Mouse (Mus musculus) heart, postnatal 10 days (tissue): ENCODE data around the gene Mis18bp1. TPM values are rescaled to one million over a fixed set of nuclear protein-coding genes. Genes with fewer than 3 reads are reported as not detected.
A peak's percentile ranks its signal among the peaks of the same experiment; 100 is the strongest.
"Not testable (repeated sequence)": the region's sequence is repeated elsewhere in the genome, so short reads cannot be mapped to it uniquely, and the experiment has no call there.

ENCODE experiments used
- DNase-seq, 2 experiments: peaks; one replicate each; pipeline ENCODE4 v3.0.0; 2021
- intact Hi-C: fragments of 180-260 bp; cut with DNase I; formaldehyde crosslinking; loops from one replicate; pipeline ENCODE4 v1.15.1; 2025
- total RNA-seq, 2 experiments: library from RNA; stranded (reverse); gene quantifications; 2 replicates each; pipeline ENCODE4 v1.2.3; 2021

The Mis18bp1 gene
- total RNA-seq = 1 to 10 TPM; 3.9 to 4.4 TPM

DNA sequence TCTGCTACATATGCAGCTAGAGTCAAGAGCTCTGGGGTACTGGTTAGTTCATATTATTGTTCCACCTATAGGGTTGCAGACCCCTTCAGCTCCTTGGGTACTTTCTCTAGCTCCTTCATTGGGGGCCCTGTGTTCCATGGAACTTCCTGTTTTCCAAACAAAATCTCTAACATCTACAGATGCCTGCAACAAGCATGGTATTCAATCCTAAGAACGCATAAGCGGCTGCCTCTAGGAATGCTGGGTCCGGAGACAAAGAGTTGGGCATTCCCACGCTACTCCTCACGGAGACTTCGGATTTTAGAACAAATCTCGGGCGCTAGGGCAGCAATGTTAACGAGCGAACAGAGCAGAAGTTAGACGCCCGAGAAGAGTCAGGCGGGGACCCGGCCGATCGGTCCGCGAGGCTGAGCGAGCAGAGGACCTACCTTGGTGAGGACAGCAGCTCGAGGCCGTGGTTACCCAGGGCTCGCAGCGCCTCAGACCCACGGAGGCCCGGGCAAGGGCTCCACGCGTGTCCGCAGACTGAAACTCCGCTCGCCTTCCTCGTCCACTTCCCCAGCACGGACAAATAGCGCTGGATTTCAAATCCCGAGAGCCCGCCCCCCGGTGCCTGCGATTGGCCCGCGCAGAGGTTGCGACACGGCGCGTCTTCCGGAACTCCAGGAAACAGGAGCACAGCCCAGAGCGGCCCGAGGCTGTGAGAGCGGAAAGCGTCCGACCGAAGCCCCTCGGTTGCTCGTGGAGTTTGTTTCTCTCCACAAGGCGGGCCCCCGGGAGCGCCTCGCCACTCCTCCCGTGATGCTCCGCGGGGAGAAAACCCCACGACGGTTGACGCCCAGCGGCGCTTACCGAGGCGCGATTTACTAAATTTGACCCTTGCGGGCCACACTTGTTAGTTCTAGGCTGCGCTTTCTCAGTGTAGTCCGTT lies at the start of gene Mis18bp1:
TSS of gene Mis18bp1 (minus strand) at position 584 of the 931 bp plus-strand sequence.
- DNase-seq = peak; percentile 96 to 97
- intact Hi-C loops = loop anchor here (2.0 to 5.0 kb wide), 2 partner anchors 95 to 207 kb away; partner anchors contain the start of genes Fancm, Klhl28 and Togaram1

DNA sequence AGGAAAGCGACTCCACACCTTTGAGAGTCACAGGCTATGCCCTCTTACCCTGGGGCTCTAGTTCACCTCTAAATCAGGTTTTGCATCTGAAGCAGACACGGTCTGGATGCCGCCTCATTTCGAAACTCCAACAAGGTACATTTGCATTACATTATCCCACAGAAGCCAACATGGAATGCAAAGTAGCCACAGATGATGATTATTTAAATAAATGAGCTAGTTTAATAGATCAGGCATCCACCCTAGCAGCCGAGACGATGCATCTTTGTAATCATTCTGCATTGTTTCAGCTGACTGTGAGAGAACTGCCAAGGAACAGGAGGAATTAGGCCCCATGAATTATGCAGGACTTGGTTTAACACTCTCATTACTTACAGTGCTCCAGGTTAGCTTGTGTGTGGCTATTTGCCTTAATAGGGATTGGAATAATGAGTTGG lies 44.0 kb upstream of the Mis18bp1 start:
- no peak for DNase-seq
- intact Hi-C loops = no loop called here

DNA sequence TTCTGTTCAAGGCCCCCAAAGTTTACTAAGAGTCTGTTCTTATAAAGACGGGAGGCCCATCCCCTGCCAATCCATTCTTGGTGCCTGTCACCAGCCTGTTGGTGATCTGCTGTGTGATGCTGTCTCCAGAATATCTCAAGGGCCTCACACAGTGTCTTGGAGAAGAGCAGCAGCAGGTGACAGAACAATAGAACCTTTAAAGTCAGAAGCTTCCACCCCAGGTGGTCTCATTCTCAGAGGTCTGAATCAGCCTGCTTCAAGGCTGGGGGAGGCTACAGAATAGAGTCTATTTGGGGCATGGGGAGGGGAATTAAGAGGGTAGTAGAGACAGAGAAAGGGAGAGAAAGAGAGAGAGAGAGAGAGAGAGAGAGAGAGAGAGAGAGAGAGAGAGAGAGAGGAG lies 34.0 kb upstream of the Mis18bp1 start:
- intact Hi-C loops = no loop called here
- DNase-seq = no peak

DNA sequence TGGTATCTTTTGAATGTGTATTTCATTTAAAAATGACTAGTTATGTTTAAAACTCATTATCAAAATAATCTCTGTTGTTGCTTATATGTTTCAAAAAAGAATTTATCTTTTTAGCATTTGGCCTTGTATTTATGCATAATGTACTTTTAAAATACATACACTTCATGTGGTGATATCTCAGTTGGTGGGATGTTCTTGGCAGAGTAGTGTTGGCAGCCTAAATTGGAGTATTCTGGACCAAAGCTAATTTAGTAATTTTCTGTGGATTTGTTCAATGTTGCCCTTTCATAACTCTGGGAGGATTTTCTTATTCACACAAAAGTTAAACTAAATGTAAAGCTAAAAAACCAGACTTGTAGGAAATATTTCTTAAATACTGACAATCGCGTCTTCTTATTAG lies 29.4 kb upstream of the Mis18bp1 start:
- intact Hi-C loops = no loop called here
- DNase-seq = no peak

DNA sequence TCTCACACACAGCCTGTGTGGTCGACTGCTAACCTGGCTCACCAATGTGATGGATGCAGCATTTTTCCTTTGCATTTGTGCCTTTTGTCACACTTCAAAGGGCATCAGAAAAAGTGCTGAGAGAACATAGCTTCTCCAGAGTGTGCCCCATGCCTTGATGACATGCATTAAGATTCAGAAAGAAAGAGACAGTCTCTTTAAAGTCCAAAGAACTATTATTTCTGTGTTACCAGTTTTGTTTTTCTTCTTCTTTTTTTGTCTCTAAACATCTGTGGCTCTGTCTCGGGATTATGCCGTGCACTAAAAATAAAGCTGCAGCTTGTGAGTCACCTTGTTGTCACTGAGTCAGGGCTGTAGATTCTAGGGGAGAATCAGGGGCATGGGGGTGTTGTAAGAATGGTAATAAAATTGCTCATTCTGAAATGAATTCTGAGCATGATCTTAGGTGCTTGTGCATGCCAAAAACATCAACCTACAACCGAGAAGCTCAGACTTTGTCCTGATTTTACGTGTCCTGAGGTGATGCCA lies 21.7 kb upstream of the Mis18bp1 start:
- no peak for DNase-seq
- intact Hi-C loops = no loop called here

DNA sequence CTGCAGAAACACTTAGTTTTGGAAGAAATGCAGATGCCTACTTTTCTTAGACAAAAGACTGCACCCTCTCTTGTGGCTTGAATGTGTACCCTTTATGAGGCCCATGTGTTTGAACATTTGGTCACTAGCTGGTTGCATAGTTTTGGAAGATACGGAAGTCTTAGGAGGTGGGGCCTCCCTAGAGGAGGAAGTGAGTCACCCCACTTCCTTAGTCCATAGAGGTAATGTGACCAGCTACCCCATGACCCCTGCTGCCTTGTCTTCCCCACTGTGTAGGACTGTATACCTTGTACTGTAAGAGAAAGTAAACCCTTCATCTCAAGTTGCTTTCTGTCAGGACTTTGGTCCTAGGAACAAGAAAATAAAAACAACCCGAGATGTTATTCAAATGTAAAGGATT lies 16.8 kb upstream of the Mis18bp1 start:
- no peak for DNase-seq
- intact Hi-C loops = no loop called here

DNA sequence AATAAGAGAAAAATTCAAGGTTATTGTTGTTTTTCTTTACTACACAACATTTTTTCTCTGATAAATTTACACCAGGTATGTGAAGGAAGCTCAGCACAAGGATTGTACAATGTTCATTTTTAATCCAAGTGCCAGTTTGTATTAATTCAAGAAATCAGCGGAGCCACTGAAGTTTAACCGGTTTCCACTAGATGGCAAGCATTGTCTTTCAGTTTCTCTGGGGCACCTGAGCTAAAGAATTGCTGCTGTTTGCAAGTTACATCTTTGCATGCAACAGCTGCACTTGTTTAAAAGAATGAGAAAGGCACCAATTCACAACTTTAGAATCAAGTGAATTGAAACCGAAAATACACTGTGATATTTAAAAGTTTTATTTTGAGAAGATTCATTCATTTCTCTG lies 15.0 kb upstream of the Mis18bp1 start:
- intact Hi-C loops = no loop called here
- peak; percentile 2 to 9 for DNase-seq

DNA sequence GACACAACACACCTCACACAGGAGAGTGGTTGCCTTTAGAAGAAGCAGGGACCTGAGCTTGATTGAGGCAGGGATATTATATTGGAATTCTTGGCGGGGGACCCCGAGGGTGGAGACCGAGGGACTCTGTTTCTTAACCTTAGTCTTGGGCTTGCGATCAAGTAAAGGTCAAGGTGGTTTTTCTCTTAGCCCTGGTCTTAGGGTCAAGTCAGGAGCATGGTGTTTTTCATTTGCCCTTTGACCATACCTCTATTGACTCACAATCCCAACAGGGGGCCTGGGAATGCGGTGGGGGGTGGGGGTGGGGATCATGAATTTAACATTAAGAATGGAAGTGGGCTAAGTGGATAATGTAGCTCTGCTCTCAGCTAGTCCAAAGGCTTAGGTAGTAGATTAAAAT lies 1.3 kb upstream of the Mis18bp1 start:
- no peak for DNase-seq
- intact Hi-C loops = loop anchor here (2.0 to 5.0 kb wide), 2 partner anchors 96 to 209 kb away; partner anchors contain the start of genes Fancm, Klhl28 and Togaram1

DNA sequence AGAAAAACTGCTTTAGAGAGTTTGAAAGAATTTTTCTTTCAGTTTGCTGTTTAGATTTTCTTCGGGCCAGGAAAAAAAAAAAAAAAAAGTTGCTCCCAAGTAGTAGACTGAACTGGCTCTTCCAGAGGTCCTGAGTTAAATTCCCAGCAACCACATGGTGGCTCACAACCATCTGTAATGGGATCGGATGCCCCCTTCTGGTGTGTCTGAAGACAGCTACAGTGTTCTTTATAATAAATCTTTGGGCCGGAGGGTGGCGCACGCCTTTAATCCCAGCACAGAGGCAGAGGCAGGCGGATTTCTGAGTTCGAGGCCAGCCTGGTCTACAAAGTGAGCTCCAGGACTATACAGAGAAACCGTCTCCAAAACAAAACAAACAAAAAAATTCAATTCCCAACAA lies 555 bp upstream of the Mis18bp1 start:
- DNase-seq = peak; percentile 53 to 69
- intact Hi-C loops = loop anchor here (2.0 to 5.0 kb wide), 2 partner anchors 96 to 208 kb away; partner anchors contain the start of genes Fancm, Klhl28 and Togaram1

DNA sequence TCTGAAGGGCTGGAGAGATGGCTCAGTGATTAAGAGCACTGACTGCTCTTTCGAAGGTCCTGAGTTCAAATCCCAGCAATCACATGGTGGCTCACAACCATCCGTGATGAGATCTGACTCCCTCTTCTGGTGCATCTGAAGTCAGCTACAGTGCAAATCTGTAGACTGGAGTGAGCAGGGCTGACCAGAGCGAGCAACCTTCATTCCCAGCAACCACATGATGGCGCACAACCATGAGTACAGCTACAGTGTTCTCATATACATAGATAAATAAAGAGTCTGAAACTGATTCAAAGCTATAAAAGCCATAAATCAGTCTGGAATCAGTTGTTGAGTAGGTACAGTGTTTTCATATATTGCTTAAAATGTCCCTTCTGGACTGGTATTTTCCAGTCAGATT lies 36.3 kb downstream of the Mis18bp1 start:
- intact Hi-C loops, DNase-seq: not testable (repeated sequence)

DNA sequence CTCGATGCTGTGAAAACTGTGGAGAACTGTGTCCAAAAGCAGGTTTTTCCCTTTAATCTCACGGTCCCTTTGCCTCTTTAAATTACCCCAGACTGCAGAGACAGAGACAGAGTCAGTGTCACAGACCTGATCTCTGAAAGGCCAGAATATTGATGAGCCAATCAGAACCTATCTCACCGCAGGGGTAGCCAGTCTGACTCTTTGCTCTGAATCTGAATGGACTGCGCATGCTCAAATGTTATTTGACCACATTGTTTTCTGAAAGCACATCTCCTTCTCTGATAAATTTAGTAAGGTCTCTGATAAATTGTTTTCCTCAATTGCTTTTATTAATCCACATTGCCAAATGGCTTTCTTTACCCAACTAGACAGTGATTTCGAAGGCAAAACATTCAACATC lies 53.0 kb downstream of the Mis18bp1 start:
- no peak for DNase-seq

DNA sequence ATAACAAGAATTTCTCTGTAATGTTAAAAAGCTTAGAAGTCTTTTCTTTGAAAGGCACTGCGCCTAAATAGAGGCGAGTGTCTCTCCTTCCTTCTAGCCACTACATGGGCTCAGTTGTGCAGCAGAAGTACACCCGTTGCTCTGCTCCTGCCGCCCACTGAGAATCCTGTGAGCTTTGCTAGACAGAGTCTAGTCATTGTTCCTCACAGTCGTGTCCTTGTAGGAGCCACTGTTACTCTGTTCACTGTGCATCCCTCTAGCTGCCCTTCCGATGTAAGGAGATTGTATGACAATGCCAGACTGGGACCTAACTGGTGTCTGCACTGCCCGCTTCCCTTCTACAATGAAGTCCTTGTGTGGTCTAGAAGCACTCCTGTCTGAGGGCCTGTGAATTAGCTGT lies 53.4 kb downstream of the Mis18bp1 start:
- DNase-seq = no peak
- intact Hi-C loops = no loop called here

More for the DNA sequence above, 53.0 kb downstream of the Mis18bp1 start:
- intact Hi-C loops = no loop called here

DNA sequence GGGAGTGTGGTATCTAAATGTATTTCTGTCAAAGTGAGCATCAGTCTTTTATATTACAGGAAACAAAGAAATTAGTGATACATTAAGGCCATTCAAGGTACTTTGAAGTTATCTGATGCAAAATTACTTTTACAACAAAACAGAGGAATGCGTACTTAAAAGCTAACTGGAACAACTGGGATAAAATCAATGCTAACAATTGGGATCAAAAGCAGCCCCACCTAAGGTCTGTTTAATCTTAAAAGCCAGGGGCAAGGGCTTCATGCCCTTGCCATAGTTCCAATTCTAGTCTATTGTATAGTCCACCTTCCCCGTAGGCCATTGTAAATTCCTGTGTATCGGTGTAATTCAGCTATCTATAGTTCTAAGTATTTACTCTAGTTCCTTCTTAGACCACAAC lies 57.4 kb downstream of the Mis18bp1 start:
- not testable (repeated sequence) for DNase-seq

DNA sequence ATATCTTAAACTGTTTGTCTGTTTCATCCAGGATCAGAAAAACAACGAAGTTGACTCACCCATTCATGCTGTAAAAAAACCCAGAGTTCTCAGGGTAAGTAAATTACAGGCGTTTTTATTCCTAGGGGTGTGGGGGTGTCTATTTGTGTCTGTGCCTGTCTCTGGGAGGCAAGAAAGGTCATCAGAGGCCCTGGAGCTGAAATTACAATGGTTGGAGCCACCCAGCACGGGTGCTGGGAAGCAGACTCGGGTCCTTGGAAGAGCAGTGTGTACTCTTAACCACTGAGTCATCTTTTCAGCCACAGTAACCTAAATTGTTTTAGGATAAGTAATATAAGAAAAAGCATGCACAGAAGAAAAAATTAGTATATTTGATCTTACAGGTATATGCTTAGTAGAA lies 58.5 kb downstream of the Mis18bp1 start:
- intact Hi-C loops = no loop called here
- no peak for DNase-seq

More for the DNA sequence above, 57.4 kb downstream of the Mis18bp1 start:
- intact Hi-C loops = not testable (repeated sequence)

DNA sequence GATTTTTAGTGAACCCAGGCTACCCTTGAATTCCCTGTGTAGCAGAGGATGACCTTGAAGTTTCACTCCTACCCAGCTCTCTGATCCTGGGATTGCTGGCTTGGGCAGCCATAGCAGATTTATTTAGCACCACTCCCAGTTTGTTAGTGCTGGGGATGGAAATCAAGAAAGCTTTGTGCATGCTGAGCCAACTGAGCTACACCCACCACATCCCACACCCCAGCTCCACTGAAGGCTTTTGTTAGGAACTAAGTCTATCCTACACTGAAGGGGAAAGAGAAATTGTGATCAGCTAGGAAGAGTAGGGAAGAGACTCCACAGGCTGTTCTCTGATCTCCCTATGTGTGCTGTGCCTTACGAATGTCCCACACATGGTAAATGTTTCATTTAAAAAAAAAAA lies 59.6 kb downstream of the Mis18bp1 start:
- intact Hi-C loops = no loop called here
- no peak for DNase-seq

DNA sequence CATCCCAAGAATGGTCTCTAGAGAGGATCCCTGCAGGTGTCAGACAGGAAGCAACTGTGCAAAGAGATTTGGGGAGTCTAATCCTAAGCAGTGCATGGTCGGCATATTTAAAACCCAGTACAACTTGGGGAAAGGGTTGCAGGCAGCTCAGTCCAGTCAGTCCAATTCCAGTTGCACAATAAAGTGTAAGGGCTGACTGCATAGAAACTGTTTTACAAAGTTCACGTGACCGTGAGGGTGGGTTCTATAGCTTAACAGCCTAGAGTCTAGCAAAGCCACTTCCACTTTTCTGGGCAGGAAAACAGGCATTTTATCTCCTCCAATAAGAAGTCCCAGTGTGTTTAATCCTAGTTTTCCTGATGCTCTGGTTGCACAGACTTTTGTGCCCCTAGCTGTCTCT lies 60.9 kb downstream of the Mis18bp1 start:
- intact Hi-C loops = no loop called here

DNA sequence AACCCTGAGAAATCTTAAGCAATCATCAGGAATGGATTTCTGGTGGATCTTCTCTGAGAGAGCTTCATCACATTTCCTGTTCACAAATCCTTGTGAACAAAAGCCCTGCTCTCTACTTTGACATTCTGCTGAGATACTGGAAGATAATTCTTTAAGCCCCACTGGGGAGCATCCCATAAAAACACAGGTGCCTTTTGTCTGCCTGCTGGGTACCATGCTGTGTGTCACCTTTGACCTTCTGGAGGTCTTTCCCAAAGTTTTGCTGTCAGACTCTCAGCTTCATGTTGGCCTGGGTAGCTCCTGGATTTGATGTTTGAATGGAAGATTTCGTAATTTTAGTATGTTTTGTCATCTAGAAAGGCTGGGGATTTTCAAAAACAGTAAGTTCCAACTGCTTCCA lies 63.7 kb downstream of the Mis18bp1 start:
- no peak for DNase-seq
- intact Hi-C loops = no loop called here

More for the DNA sequence above, 60.9 kb downstream of the Mis18bp1 start:
- DNase-seq = no peak

Other genes with a start within 250 kb of the Mis18bp1 start
- gene Klhl28, start 207.1 kb downstream of the Mis18bp1 start, total RNA-seq = 10 to 100 TPM; 13.4 to 14.5 TPM
- 10 to 100 TPM; 18.3 to 19.2 TPM for gene Togaram1, start 206.8 kb downstream of the Mis18bp1 start, total RNA-seq
- gene Prpf39, start 136.3 kb downstream of the Mis18bp1 start, total RNA-seq = 10 to 100 TPM; 19.5 to 20.2 TPM
- 100 to 1,000 TPM; 197 to 228 TPM for gene Fkbp3, start 98.6 kb downstream of the Mis18bp1 start, total RNA-seq
- gene Fancm, start 97.0 kb downstream of the Mis18bp1 start, total RNA-seq = 1 to 10 TPM; 6.5 to 7.2 TPM
- not detected for gene Wdr20rt, start 52.9 kb upstream of the Mis18bp1 start, total RNA-seq